ENCODE assay signal across 11 mouse cellular contexts in genomic region chr17:26221508-26221907, GRCm38 (mm10). TPM values are rescaled to one million over a fixed set of nuclear protein-coding genes. Genes with fewer than 3 reads are reported as not detected.
"Had no signal": no experiment of that assay in that cellular context is flagged by ENCODE, and none has a peak within 500 bp of the region (broad histone marks: within the 10 kb centered on the region; RNA-seq: fewer than 3 reads in every experiment).

No protein-coding gene starts in this region.

- H3K9me3 ChIP-seq: hindbrain, embryonic 15.5 days; limb, embryonic 10.5 days; liver, embryonic 12.5 days; lung, embryonic 15.5 days; midbrain, embryonic 12.5 days; neural tube, embryonic 13.5 days had no signal

- DNase-seq: right cerebral cortex, postnatal 14 days; thymus, postnatal 36 days had no signal

- ATAC-seq: liver, embryonic 12.5 days; midbrain, embryonic 16.5 days had no signal

- H3K4me1 ChIP-seq: hindbrain, embryonic 15.5 days; limb, embryonic 10.5 days; midbrain, embryonic 12.5 days; neural tube, embryonic 13.5 days had no signal

- H3K27ac ChIP-seq: hindbrain, embryonic 15.5 days; left cerebral cortex, adult 2 months; limb, embryonic 10.5 days; liver, embryonic 12.5 days; lung, embryonic 15.5 days; midbrain, embryonic 12.5 days; neural tube, embryonic 13.5 days had no signal

- H3K9ac ChIP-seq: hindbrain, embryonic 15.5 days; liver, embryonic 12.5 days; lung, embryonic 15.5 days; midbrain, embryonic 12.5 days; neural tube, embryonic 13.5 days had no signal

- H3K4me2 ChIP-seq: hindbrain, embryonic 15.5 days; liver, embryonic 12.5 days; lung, embryonic 15.5 days; midbrain, embryonic 12.5 days; neural tube, embryonic 13.5 days had no signal

- H3K27me3 ChIP-seq: hindbrain, embryonic 15.5 days; lung, embryonic 15.5 days; midbrain, embryonic 12.5 days; neural tube, embryonic 13.5 days had no signal

- H3K36me3 ChIP-seq: liver, embryonic 12.5 days; lung, embryonic 15.5 days; midbrain, embryonic 12.5 days had no signal

- H3K4me3 ChIP-seq: hindbrain, embryonic 15.5 days; left cerebral cortex, adult 2 months; limb, embryonic 10.5 days; liver, embryonic 12.5 days; lung, embryonic 15.5 days; midbrain, embryonic 12.5 days; neural tube, embryonic 13.5 days had no signal

RNA-seq across cellular contexts. Expression of gene Pdia2, which starts 22.6 kb away (rescaled TPM):
- polyA plus RNA-seq: neural tube, embryonic 13.5 days; thymus, postnatal 0 days had no signal
